Mouse (Mus musculus): ENCODE results near the gene Ptprs.
"Not testable (repeated sequence)": the region's sequence is repeated elsewhere in the genome, so short reads cannot be mapped to it uniquely, and the experiment has no call there.

Ptprs gene

GRCm38 (mm10) chr17:56476402-56476752 lies at the start of gene Ptprs:
Ptprs (minus strand) TSS chr17:56476483.
- peak; percentile 96 for DNase-seq (ENCODE audit: low spot score)

GRCm38 (mm10) chr17:56524943-56525342 lies 48.7 kb upstream of the Ptprs start:
- no peak for DNase-seq (ENCODE audit: low spot score)

GRCm38 (mm10) chr17:56522744-56523143 lies 46.5 kb upstream of the Ptprs start:
- DNase-seq (ENCODE audit: low spot score) = no peak

GRCm38 (mm10) chr17:56515690-56516410 lies 39.6 kb upstream of the Ptprs start:
- DNase-seq (ENCODE audit: low spot score) = peak; percentile 16

GRCm38 (mm10) chr17:56514916-56515315 lies 38.6 kb upstream of the Ptprs start:
- DNase-seq (ENCODE audit: low spot score) = no peak

GRCm38 (mm10) chr17:56514330-56514729 lies 38.0 kb upstream of the Ptprs start:
- no peak for DNase-seq (ENCODE audit: low spot score)

- no peak for DNase-seq (ENCODE audit: low spot score)
These were observed 36.0 kb upstream of the Ptprs start, which contains the start of gene Znrf4 for GRCm38 (mm10) chr17:56512310-56512709. Znrf4 (minus strand) TSS chr17:56512431.

GRCm38 (mm10) chr17:56511707-56512090 lies 35.4 kb upstream of the Ptprs start:
- no peak for DNase-seq (ENCODE audit: low spot score)

GRCm38 (mm10) chr17:56510970-56511706 lies 34.9 kb upstream of the Ptprs start:
- DNase-seq (ENCODE audit: low spot score) = no peak

GRCm38 (mm10) chr17:56510473-56510969 lies 34.2 kb upstream of the Ptprs start:
- no peak for DNase-seq (ENCODE audit: low spot score)

GRCm38 (mm10) chr17:56509707-56510472 lies 33.6 kb upstream of the Ptprs start:
- DNase-seq (ENCODE audit: low spot score) = no peak

GRCm38 (mm10) chr17:56509021-56509640 lies 32.8 kb upstream of the Ptprs start:
- no peak for DNase-seq (ENCODE audit: low spot score)

GRCm38 (mm10) chr17:56507161-56508068 lies 31.1 kb upstream of the Ptprs start:
- DNase-seq (ENCODE audit: low spot score) = peak; percentile 92

- no peak for DNase-seq (ENCODE audit: low spot score)
These were observed 30.3 kb upstream of the Ptprs start for GRCm38 (mm10) chr17:56506417-56507065.

- DNase-seq (ENCODE audit: low spot score) = no peak
These were observed 29.1 kb upstream of the Ptprs start for GRCm38 (mm10) chr17:56505401-56505800.

GRCm38 (mm10) chr17:56502526-56502925 lies 26.2 kb upstream of the Ptprs start:
- DNase-seq (ENCODE audit: low spot score) = no peak

GRCm38 (mm10) chr17:56501635-56502400 lies 25.5 kb upstream of the Ptprs start:
- not testable (repeated sequence) for DNase-seq (ENCODE audit: low spot score)

GRCm38 (mm10) chr17:56499229-56499628 lies 22.9 kb upstream of the Ptprs start:
- no peak for DNase-seq (ENCODE audit: low spot score)

- DNase-seq (ENCODE audit: low spot score) = no peak
These were observed 18.2 kb upstream of the Ptprs start for GRCm38 (mm10) chr17:56494480-56494879.

- no peak for DNase-seq (ENCODE audit: low spot score)
These were observed 17.6 kb upstream of the Ptprs start for GRCm38 (mm10) chr17:56493841-56494240.

Data from testis, postnatal 14 days (tissue).